ENCODE assay signal across 25 mouse cellular contexts in the genomic region with DNA sequence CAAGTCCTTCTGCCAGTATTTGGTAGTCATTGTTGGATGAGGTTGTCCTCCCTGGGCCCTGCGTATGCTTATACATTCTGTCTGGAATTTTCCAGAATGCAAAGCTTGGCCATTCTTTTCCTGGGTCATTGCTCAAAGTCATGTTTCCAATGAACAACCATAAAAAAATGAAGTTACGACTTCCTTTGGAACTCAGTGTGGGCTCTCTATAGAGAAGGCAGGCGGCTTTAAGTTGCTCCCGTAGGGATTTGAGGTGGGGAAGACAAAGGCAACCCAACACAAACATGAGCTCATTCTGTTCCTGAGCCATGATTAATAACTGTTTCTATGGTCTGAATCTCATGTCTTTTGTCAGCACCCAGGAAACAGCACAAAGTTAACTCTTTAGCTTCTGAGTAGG.
DNase-seq lines count a peak whose midpoint lies in the region; ATAC-seq and TF ChIP-seq lines count a peak whose summit lies in the region.
"Had no signal": no experiment of that assay in that cellular context is flagged by ENCODE, and none has a peak within 500 bp of the region (broad histone marks: within the 10 kb centered on the region; RNA-seq: fewer than 3 reads in every experiment).

No protein-coding gene starts in this region.

- H3K9ac ChIP-seq in embryonic facial prominence, embryonic 14.5 days (ENCODE audit: low read depth, low read length): no peak overlapping the region
- H3K9ac ChIP-seq in kidney, postnatal 0 days (ENCODE audit: low read depth, low read length): no peak overlapping the region
- H3K9ac ChIP-seq: embryonic facial prominence, embryonic 12.5 days; embryonic facial prominence, embryonic 15.5 days; forebrain, embryonic 13.5 days; forebrain, embryonic 15.5 days; forebrain, postnatal 0 days had no signal

- ATAC-seq in embryonic facial prominence, embryonic 14.5 days (ENCODE audit: low read depth): no peak
- no peak for ATAC-seq in kidney, postnatal 0 days (replicated peaks; ENCODE audit: low FRiP score, low read depth)
- ATAC-seq: activated CD4-positive, CD25-positive, alpha-beta regulatory T cell, adult 4 months; forebrain, embryonic 13.5 days; forebrain, embryonic 15.5 days; forebrain, postnatal 0 days; Patski had no signal

- no peak overlapping the region for H3K27ac ChIP-seq in embryonic facial prominence, embryonic 14.5 days (replicated peaks; ENCODE audit: low read depth, low read length)
- no peak overlapping the region for H3K27ac ChIP-seq in embryonic facial prominence, embryonic 10.5 days (replicated peaks)
- H3K27ac ChIP-seq in kidney, postnatal 0 days: no peak overlapping the region
- peak overlapping the region; percentile 80; the same call in 1 of the 2 replicates for H3K27ac ChIP-seq in embryonic fibroblast, embryonic 13.5 days (ENCODE audit: insufficient read depth, low read length)
- H3K27ac ChIP-seq in layer of hippocampus, adult 2 months: no peak overlapping the region
- H3K27ac ChIP-seq: embryonic facial prominence, embryonic 12.5 days; embryonic facial prominence, embryonic 15.5 days; forebrain, embryonic 13.5 days; forebrain, embryonic 15.5 days had no signal

- 69% methylated on average over 4 of the region's 4 CpGs for WGBS in embryonic facial prominence, embryonic 14.5 days
- 86% methylated on average over 4 of the region's 4 CpGs for WGBS in embryonic facial prominence, embryonic 10.5 days
- 27% methylated on average over 4 of the region's 4 CpGs for WGBS in kidney, postnatal 0 days

- no peak overlapping the region for H3K4me2 ChIP-seq in embryonic facial prominence, embryonic 14.5 days (ENCODE audit: low read depth, low read length)
- no peak overlapping the region for H3K4me2 ChIP-seq in kidney, postnatal 0 days (ENCODE audit: low read length)
- H3K4me2 ChIP-seq: embryonic facial prominence, embryonic 12.5 days; embryonic facial prominence, embryonic 15.5 days; forebrain, embryonic 13.5 days; forebrain, embryonic 15.5 days had no signal

- H3K4me1 ChIP-seq in embryonic facial prominence, embryonic 14.5 days (ENCODE audit: control insufficient read depth, insufficient read depth, low read length): no peaks in the 10 kb centered on the region
- H3K4me1 ChIP-seq in embryonic facial prominence, embryonic 10.5 days: no peaks in the 10 kb centered on the region
- H3K4me1 ChIP-seq in kidney, postnatal 0 days (replicated peaks; ENCODE audit: insufficient read depth, low read length): no peaks in the 10 kb centered on the region
- no peaks in the 10 kb centered on the region for H3K4me1 ChIP-seq in embryonic fibroblast, embryonic 13.5 days (ENCODE audit: control insufficient read depth, insufficient read depth, low read length)
- H3K4me1 ChIP-seq: embryonic facial prominence, embryonic 12.5 days; embryonic facial prominence, embryonic 15.5 days; forebrain, embryonic 13.5 days; forebrain, embryonic 15.5 days had no signal

- no peak overlapping the region for H3K4me3 ChIP-seq in embryonic facial prominence, embryonic 14.5 days (ENCODE audit: low read depth, low read length)
- no peak overlapping the region for H3K4me3 ChIP-seq in embryonic facial prominence, embryonic 10.5 days
- H3K4me3 ChIP-seq in kidney, postnatal 0 days (replicated peaks; ENCODE audit: low read depth, low read length): no peak overlapping the region
- H3K4me3 ChIP-seq in embryonic fibroblast, embryonic 13.5 days (ENCODE audit: insufficient read depth, low read length): no peak overlapping the region
- H3K4me3 ChIP-seq in layer of hippocampus, adult 2 months: no peak overlapping the region
- H3K4me3 ChIP-seq: embryonic facial prominence, embryonic 12.5 days; embryonic facial prominence, embryonic 15.5 days; forebrain, embryonic 13.5 days; forebrain, embryonic 15.5 days had no signal

- no peaks in the 10 kb centered on the region for H3K9me3 ChIP-seq in embryonic facial prominence, embryonic 14.5 days (ENCODE audit: control insufficient read depth, low read length)
- H3K9me3 ChIP-seq in embryonic facial prominence, embryonic 10.5 days: no peaks in the 10 kb centered on the region
- no peaks in the 10 kb centered on the region for H3K9me3 ChIP-seq in kidney, postnatal 0 days (replicated peaks; ENCODE audit: low read length)
- H3K9me3 ChIP-seq: embryonic facial prominence, embryonic 12.5 days; embryonic facial prominence, embryonic 15.5 days; forebrain, embryonic 13.5 days; forebrain, embryonic 15.5 days had no signal

- no peak for TF ChIP-seq POLR2A in embryonic fibroblast, embryonic 13.5 days (IDR thresholded peaks at IDR 0.05; ENCODE audit: low read depth, low read length)

- TF ChIP-seq CTCF in kidney, postnatal 0 days (IDR thresholded peaks at IDR 0.05; ENCODE audit: low read depth): no peak
- TF ChIP-seq CTCF in embryonic fibroblast, embryonic 13.5 days (IDR thresholded peaks at IDR 0.05; ENCODE audit: borderline replicate concordance, insufficient read depth, low read length): no peak
- no peak for TF ChIP-seq CTCF in layer of hippocampus, adult 2 months (conservative IDR thresholded peaks at IDR 0.05)

- peak; percentile 19 for DNase-seq in embryonic facial prominence, embryonic 14.5 days (ENCODE audit: low spot score)
- no peak for DNase-seq in embryonic facial prominence, embryonic 10.5 days (ENCODE audit: low spot score)
- DNase-seq in kidney, postnatal 0 days (ENCODE audit: low spot score): peak; percentile 71
- DNase-seq in kidney, adult 8-10 months: no peak
- DNase-seq in 3T3-L1 (ENCODE audit: low read depth, low spot score): peak; percentile 64
- no peak for DNase-seq in lung, postnatal 36 days
- no peak for DNase-seq in layer of hippocampus, adult 2 months (ENCODE audit: low spot score in 2 of 2)
- DNase-seq: adrenal gland, adult 8-10 months; adrenal gland, postnatal 14 days; adrenal gland, postnatal 36 days; cerebellum, adult 11 months; cerebellum, adult 18-20 months; cerebellum, adult 8-10 months; cerebellum, adult 9-11 months; cerebellum, postnatal 14 days; cerebellum, postnatal 36 days; embryo, embryonic 11 days; forebrain, postnatal 0 days had no signal

- H3K36me3 ChIP-seq in embryonic facial prominence, embryonic 14.5 days (ENCODE audit: control insufficient read depth, insufficient read depth, low read length): no peaks in the 10 kb centered on the region
- H3K36me3 ChIP-seq in embryonic facial prominence, embryonic 10.5 days (replicated peaks): no peaks in the 10 kb centered on the region
- no peaks in the 10 kb centered on the region for H3K36me3 ChIP-seq in kidney, postnatal 0 days (ENCODE audit: insufficient read depth, low read length)
- H3K36me3 ChIP-seq: embryonic facial prominence, embryonic 12.5 days; embryonic facial prominence, embryonic 15.5 days; forebrain, embryonic 15.5 days had no signal

- no peaks in the 10 kb centered on the region for H3K27me3 ChIP-seq in embryonic facial prominence, embryonic 14.5 days (replicated peaks; ENCODE audit: control insufficient read depth, insufficient read depth, low read length)
- H3K27me3 ChIP-seq in embryonic facial prominence, embryonic 10.5 days (replicated peaks; ENCODE audit: low read depth, poor library complexity, severe bottlenecking): no peaks in the 10 kb centered on the region
- H3K27me3 ChIP-seq in kidney, postnatal 0 days (ENCODE audit: insufficient read depth, low read length): no peaks in the 10 kb centered on the region
- H3K27me3 ChIP-seq: embryonic facial prominence, embryonic 12.5 days; embryonic facial prominence, embryonic 15.5 days; forebrain, embryonic 13.5 days; forebrain, embryonic 15.5 days; Patski had no signal

Comparison
In these comparisons a context has a peak if more than half of its experiments do, and no peak if none do; other contexts are left out.
1. DNase-seq: peak in embryonic facial prominence, embryonic 14.5 days (single experiment), kidney, postnatal 0 days (single experiment) and 3T3-L1 (single experiment); none in embryonic facial prominence, embryonic 10.5 days (single experiment), kidney, adult 8-10 months (0 of 2), lung, postnatal 36 days (single experiment) and layer of hippocampus, adult 2 months (0 of 2).